Mouse (Mus musculus) common myeloid progenitor, adult 5-6 weeks (primary cell): ENCODE results near the gene Tmcc1. TPM values are rescaled to one million over a fixed set of nuclear protein-coding genes. Genes with fewer than 3 reads are reported as not detected.

Experiments used
- ATAC-seq: replicated peaks from 2 replicates; pipeline ENCODE4 v1.8.0; 2016; ENCODE audit warnings: low read depth, mild to moderate bottlenecking, moderate TSS enrichment, inconsistent platforms; ENCODE audit not compliant: poor library complexity, severe bottlenecking
- total RNA-seq: library from RNA; stranded (forward); fragments of 200-1000, 187-1606 nt; gene quantifications from 2 replicates; pipeline ENCODE4 v1.2.3, GENCODE M21; 2017

Tmcc1 gene
- total RNA-seq, 1 experiment from 2014 or later: 12.2 TPM

DNA sequence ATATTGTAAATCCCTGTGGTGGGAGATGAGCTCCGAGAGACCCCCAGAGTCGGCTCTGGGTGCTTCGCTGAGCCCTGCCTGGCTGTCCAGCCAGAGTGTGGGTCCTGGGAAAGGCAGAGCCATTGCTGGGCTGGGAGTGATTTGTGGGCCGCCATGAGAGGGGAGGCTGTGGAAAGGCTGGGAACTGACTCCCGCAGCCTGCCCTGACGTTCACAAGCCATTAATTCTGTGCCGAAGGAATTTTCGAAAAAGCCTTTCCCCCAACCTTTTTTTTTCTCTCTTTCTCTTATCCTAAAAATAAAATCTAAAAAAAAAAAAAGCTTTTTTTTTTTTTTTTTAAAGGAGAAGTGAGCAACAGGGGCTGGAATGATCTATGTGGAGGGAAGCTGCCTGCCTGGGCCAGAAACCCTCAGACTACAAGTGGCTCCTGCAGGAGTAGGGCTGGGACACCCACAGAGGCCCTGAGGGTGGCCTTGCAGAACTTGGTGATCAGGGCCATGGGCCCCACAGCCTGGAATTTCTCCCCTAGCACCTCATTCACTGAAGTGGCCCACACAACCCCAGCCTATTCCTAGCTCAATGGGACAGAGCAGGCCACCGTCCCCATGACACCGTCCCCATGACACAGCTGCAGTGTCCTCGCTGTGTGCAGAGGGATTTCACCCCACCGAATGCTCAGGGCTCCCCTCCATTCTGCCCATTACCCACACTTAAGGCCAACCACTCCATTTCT lies 209.8 kb downstream of the Tmcc1 start:
- no peak for ATAC-seq

DNA sequence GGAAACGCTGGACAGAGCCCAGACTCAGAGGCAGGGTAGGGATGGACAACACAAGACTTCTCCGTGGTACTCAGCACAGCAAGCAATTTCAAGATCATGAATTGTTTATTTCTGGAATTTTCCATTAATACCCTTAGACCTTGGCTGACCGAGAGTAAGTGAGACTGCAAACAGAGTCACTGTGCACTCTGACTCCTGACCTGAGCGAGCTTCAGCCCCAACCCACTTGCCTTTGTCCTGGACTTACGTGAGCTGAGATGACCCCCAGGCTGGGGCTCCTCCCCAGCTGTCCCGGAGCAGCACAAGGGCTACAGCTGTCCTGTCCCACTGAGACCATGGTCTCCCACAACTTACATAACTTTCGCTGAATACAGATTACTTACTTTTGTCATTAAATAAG lies 210.4 kb downstream of the Tmcc1 start:
- no peak for ATAC-seq

DNA sequence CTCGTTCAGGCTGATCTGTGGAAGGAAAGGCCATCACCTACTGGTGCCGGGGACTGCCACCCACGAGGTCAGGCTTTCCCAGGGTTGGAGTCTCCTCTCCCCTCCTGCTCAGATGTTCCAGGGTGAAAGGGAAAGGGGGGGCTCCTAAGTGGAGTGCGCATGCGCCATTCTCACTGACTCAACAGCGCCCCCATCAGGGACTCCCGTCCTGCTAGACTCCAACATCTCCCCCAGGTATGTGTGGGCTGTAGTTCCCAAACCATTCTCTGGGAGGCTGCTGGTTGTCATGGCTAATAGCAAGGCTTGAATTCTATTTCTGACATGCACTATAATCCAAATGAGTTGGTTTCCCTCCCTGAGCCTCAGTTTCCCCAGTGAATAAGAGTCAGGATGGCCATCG lies 214.7 kb downstream of the Tmcc1 start:
- no peak for ATAC-seq

DNA sequence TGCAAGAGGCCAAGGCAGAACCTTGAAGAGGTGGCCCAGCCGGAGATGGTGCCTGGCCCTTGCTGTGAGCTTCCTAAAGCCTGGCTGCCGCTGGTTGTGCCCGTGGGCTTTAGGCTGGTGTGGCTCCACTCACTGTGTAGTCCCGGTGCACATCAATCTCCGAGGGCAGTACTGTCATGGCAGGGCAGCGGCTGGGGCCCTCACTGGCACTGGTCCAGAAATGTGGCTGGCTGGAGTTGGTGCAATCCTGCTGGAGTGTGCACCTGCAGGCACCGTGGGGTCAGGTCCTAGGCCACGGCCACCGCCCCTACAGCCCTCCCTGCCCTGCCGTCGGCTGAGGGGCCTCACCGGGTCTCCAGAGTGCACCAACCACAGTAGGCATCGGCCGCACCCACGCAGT lies 215.5 kb downstream of the Tmcc1 start:
- no peak for ATAC-seq

DNA sequence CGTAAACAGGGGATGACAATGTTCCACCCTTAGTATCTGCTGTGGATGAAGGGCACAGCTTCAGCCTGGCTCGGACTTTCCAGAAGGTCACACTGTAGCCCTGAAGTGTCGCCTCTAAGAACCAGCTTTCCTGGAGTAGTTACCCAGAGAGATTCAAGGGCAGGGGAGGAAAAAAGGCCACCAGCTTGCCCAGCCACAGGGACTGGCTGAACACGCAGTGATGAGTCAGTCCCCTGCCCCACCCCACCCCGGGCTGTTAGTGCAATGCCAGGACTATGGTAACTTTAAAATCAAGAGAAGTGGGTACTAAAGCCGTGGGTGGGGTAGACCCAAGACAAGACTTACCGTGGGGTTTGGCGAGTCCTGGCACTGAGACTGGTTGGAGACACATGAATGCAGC lies 217.7 kb downstream of the Tmcc1 start:
- ATAC-seq: no peak

DNA sequence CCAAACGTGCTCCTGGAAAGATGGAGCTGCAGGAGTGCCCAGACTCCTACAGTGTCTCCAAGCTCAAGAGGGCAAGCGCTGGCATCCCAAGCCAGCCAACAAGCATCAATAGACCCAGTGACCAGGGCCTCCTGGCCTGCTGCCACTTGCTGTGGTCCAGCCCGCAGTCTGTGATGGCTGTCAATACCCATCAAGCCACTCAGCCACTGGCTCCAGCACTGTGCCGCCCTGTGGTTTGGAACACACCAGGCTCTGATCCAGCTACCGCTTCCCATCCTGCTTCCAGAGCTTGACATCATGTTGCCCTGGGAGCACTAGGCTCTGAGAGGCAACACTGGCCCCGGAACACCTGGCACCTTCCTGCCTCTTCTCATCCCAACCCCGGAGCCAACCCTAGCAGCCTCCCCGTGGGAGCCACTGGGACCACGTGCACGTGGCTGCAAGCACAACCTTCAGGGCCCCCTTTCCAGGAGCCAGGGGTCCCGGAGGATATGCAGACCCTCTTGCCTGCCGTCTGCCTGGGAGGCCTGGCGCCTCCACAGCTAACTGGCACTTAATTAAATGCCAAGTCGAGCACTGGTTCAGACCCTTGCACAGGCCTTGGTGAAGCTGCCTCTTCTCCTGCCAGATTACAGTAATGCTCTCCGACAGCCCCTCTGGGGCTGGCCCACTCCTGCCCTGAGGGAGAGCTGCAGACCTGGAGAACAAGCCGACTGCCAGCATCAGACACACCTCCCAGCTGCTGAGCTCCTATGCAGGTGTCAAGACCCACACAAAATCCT lies 219.2 kb downstream of the Tmcc1 start:
- ATAC-seq: no peak

DNA sequence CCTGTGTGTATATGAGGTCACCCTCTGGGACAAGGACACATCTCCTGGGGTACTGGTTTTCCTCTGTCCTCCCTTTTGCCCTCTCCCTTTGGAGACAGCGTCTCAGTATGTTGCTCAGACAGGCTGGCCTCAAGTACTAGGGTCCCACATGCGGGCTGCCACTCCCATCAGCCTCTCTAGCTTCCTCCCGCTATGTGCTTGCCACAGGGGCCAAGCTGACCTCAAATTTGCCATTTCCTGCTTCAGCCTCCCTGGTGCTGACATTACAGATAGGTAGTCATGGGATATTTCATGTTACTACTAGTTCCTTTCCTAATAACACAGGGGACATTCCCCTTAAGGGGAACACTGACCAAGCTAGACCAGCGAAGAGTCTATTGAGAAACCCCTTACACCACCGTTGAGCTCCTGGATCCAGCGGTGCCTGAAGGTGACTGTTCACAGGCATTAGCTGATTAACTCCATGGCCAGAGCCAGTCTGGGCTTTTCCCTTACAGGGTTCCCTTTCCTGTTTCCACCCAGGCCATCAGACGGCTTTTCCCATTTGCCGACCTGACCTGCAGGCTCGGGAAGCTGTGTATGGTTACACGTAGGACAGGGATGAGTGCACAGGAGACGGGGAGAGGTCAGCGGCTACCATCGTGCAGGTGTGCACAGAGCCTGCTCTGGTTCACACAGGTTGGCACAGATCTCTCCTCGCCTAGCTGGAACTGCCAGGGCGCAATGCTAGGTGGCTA lies 220.0 kb downstream of the Tmcc1 start:
- peak; percentile 33; the same call in 1 of the 2 replicates for ATAC-seq

DNA sequence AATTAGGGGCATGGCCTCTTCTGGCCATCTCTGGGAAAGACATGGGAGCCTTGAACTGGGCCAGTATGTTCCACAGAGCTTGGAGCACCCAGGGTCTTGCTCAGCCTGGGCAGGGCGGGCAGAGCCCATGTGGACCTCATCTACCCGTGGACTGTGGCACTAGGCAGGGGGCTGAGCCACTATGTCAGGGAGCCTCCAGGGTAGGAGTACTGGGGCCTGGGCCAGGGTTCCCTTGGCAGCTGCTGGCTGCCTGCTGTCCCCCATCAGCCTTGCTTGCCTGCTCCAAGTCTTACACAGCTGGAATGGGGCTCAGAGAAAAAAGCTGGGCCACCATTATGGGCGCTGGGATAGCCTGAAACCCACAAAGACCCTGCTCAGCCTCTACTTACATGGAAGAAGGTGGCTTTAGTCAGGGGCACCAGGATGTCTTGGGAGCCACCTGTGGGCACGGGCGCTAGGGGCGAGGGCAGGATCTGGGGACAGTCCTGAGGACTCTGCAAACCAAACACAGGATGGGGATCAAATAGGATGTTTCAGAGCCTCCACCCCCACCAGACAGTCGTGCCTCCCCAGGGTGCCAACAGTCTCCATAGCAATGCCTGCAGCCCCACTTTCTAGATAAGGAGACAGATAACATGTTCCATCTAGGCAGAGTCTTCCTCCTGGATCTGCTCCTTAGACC lies 221.1 kb downstream of the Tmcc1 start:
- no peak for ATAC-seq

DNA sequence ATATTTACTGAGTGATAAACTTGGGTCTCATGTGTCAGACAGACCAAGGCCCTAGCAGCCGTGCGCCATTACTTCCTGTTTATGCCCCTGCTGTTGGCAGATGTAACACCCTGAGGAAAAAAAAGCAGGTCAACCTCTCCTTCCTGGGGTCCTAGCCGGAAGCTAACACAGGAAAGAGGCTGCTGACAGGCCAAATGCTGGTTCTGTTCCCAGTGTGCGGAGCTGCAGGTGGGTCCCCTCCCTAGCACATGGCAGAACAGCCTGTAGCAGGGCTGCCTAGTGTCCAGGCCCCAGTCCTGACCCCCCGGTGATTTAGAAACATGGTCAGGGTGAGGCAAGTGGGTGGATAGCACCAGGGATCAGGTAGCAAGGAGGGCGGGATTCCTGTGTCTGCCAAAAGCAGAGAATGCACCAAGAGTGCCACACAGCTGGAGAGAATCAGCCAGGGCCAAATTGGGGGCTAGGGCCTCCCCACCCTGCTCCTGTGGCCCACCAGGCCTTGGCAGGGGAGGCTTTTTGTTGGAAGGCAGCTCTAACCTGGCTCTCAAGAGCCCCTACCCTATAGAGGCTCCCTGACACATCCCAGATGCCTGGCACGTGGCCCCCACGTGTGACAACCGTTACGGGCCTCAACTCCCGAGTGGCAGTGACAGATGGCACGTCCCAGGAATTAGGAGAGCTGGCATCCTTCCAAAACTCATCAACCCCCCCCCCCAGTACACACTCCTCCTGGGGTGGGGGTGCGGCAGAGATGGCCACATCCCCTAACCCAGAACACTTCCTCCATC lies 221.8 kb downstream of the Tmcc1 start:
- ATAC-seq: 0 out of 2 replicates have a peak, but pooled peaks have one; percentile 7

DNA sequence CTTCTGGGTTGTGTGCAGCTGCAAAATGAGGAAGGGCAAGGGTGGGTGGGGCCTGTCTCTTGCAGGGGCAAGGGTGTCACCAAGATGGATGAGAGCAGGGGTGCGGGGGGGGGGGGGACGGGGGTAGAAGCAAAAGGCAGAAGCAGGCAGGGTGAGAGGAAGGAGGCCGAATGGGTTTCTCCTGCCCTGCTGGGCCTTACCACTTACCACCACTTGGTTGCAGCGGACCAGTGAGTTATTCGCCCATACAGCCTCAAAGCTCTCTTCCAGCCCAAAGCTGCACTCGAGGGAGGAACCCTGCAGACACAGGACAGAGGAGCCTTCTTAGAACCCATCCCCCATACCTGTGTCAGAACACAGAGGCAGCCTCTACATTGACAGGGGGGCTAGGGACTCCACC lies 223.3 kb downstream of the Tmcc1 start:
- ATAC-seq: peak; percentile 39

DNA sequence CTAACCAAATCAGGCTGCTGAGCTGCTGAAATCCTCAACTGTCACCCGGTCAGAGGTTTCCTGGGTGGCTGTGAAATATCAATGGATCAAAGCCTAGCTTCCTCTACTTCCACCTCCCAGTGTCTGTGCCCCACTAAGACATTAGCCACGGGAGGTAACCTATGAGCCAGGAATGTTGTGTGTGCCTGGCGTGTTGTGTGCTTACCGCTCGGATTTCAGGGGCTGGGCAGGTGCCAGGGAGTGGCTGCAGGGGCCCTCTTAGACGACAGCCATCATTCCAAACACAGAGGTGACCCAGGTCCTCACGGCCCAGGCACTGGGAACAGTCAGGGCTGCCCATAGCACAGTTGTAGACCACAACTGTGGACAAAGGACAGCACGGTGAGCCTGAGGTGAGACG lies 224.2 kb downstream of the Tmcc1 start:
- ATAC-seq: no peak

DNA sequence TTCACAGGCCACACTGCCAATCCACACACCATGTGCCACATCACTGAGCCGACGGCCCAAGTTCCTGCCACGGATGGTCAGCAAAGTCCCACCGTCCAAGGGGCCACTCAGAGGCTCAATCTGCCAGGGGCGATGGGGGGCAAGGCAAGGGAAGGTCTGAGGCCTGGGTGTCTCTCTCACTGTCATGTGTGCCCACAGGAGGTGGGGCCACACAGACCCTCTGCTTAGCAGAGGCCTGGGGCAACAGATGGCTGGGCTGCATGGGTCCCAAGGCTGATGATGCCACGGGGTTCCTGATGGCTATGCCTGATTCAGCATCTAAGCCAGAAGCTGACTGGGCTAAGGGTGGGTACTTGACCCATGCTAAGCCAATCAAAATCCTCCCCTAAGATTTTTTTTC lies 224.6 kb downstream of the Tmcc1 start:
- ATAC-seq: 0 out of 2 replicates have a peak, but pooled peaks have one; percentile 17

Other genes with a start within 250 kb of the Tmcc1 start
- not detected in 2 replicates for gene H1foo, start 248.5 kb downstream of the Tmcc1 start, total RNA-seq
- 8.5 and 14.2 TPM in 2 replicates for gene Plxnd1, start 198.5 kb downstream of the Tmcc1 start, total RNA-seq
- 41.5 and 61.2 TPM in 2 replicates for gene Washc2, start 14.6 kb upstream of the Tmcc1 start, total RNA-seq
- 18.5 and 25.0 TPM in 2 replicates for gene Zfand4, start 70.7 kb upstream of the Tmcc1 start, total RNA-seq
- gene March8, start 144.5 kb upstream of the Tmcc1 start, total RNA-seq: 20.6 and 24.8 TPM in 2 replicates